Mouse (Mus musculus) cerebellum, adult 11-12 months (tissue): ENCODE measurements around the gene Rbp2.

Experiments
- DNase-seq: peaks from one replicate; pipeline ENCODE4 v3.0.0; 2022

Rbp2 gene

GRCm38 (mm10) chr9:98524786-98525542 is 39.0 kb downstream of the Rbp2 start:
- DNase-seq: no peak

- no peak for DNase-seq
These were observed 39.6 kb downstream of the Rbp2 start for GRCm38 (mm10) chr9:98525543-98525924.

GRCm38 (mm10) chr9:98527226-98527625 is 41.3 kb downstream of the Rbp2 start:
- no peak for DNase-seq

GRCm38 (mm10) chr9:98529776-98530175 is 43.9 kb downstream of the Rbp2 start:
- DNase-seq: no peak

GRCm38 (mm10) chr9:98530999-98531398 is 45.1 kb downstream of the Rbp2 start:
- DNase-seq: no peak

- no peak for DNase-seq
These were observed 48.9 kb downstream of the Rbp2 start for GRCm38 (mm10) chr9:98534675-98535280.

GRCm38 (mm10) chr9:98535763-98536162 is 49.8 kb downstream of the Rbp2 start:
- no peak for DNase-seq

DNA sequence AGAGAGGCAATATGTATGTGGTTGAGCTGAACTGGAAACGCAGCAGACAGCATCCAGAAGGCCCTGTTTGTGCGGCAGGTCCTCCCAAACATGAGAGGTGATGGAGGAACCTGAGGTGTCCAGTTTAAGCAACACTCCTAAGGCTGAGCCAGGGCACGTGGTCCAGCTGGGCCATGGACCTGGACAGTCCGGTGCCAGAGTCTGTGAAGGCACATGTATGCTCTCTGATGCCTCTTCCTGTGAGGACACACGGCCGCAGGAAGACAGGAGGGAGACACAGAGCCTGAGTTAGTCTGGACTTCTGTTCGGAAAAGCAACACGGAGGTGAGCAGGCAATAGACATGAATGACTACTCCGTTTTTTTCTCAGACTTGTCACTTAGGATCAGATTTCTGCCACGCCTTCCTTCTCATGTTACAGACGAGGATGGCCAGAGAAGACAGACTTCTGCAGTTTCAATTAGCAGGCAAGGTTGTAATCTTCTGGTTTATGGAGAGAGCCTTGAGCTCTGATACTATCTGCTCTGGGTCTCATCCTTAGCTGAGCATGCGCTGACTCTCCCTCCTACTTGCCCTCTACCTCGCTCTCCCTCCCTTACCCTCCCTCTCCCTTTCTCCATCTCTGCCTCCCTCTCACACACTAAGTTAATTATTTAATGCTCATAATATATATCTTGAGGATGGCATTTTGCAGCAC is 52.2 kb downstream of the Rbp2 start:
- no peak for DNase-seq

GRCm38 (mm10) chr9:98538713-98539360 is 52.9 kb downstream of the Rbp2 start:
- DNase-seq: peak; percentile 31

DNA sequence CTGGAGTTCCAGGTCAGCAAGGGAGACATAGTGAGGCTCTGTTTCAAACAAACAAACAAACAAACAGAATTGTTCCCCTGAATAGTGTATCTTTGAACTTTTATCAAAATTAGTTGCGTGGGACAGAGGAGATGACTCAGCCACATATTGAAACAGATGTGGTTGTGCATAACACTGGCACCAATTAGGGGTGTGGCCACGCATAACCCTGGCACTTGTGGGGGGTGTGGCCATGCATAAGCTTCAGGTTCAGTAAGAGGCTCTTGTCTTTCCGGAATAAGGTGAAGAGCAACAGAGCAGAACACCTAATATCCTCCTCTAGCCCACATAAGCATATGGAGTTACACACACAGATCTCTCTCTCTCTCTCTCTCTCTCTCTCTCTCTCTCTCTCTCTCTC is 58.1 kb downstream of the Rbp2 start:
- no peak for DNase-seq
